In the genomic region with DNA sequence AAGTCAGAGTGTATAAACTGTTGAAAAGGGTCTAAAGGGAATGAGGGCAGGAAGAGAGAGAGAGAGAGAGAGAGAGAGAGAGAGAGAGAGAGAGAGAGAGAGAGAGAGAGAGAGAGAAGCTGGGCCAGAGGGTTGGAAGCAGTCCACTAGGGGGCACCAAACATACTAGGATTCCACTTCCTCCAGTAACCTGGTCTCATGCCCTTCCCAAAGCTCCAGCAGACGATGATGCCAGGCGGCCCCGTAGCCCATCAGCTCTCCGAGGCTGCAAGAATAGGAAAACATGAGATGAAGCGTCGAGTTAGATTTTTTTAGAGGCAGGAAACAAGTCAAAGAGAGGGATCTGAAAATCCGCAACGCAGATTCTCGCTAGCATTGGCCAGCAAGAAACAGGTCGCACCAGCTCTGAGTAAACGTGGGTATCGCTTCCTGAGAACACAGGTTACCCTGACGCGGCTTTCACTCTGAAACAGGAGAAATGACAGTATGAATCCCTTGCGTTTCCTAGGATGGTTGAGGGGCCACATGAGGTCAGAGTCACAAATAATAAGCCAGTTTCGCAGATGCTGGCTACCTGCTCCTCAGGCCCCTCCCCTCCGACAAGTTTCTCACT, we compare ENCODE assay signal across 8 mouse cellular contexts. TPM values are rescaled to one million over a fixed set of nuclear protein-coding genes. Genes with fewer than 3 reads are reported as not detected.
DNase-seq lines count a peak whose midpoint lies in the region; ATAC-seq and TF ChIP-seq lines count a peak whose summit lies in the region.

No protein-coding gene starts in this region.

- no peak overlapping the region for H3K4me3 ChIP-seq in E14TG2a.4 (replicated peaks; ENCODE audit: low read length)
- H3K4me3 ChIP-seq in forebrain, embryonic 11.5 days (ENCODE audit: low read depth, low read length) = peak overlapping the region; percentile 12; the same call in 1 of the 2 replicates
- H3K4me3 ChIP-seq in heart, embryonic 16.5 days (ENCODE audit: low read length) = peak overlapping the region; percentile 45
- no peak overlapping the region for H3K4me3 ChIP-seq in liver, embryonic 11.5 days (ENCODE audit: low read depth, low read length)
- peak overlapping the region; percentile 36 for H3K4me3 ChIP-seq in testis, adult 2 months (ENCODE audit: control insufficient read depth, low read depth, low read length)

- WGBS in forebrain, embryonic 11.5 days = 25% methylated on average over 17 of the region's 17 CpGs
- 19% methylated on average over 17 of the region's 17 CpGs for WGBS in heart, embryonic 16.5 days
- WGBS in liver, embryonic 11.5 days = 19% methylated on average over 17 of the region's 17 CpGs

- peak; percentile 46 for DNase-seq in c-Kit-positive CD71-negative TER-119-negative erythroid progenitor cells, embryonic 14.5 days (ENCODE audit: low read depth)
- DNase-seq in forebrain, embryonic 11.5 days (ENCODE audit: low spot score) = peak; percentile 87
- DNase-seq in kidney, postnatal 14 days = peak; percentile 83
- peak; percentile 56 for DNase-seq in liver, embryonic 11.5 days (ENCODE audit: low spot score)
- DNase-seq in naive thymus-derived CD4-positive, alpha-beta T cell, adult 2 months (ENCODE audit: low read depth) = peak; percentile 69

- ATAC-seq in forebrain, embryonic 11.5 days (replicated peaks; ENCODE audit: low FRiP score) = no peak
- ATAC-seq in heart, embryonic 16.5 days (replicated peaks; ENCODE audit: extremely low read depth, insufficient read depth, low FRiP score) = no peak
- no peak for ATAC-seq in liver, embryonic 11.5 days (replicated peaks; ENCODE audit: low FRiP score)

- TF ChIP-seq POLR2A in testis, adult 2 months (IDR thresholded peaks at IDR 0.05; ENCODE audit: control insufficient read depth, low read depth, low read length) = no peak

- peak overlapping the region; percentile 25 for H3K9ac ChIP-seq in forebrain, embryonic 11.5 days (ENCODE audit: low read length)
- peak overlapping the region; percentile 54 for H3K9ac ChIP-seq in heart, embryonic 16.5 days (ENCODE audit: low read length)
- H3K9ac ChIP-seq in liver, embryonic 11.5 days (ENCODE audit: low read depth, low read length) = no peak overlapping the region

- H3K4me1 ChIP-seq in E14TG2a.4 (replicated peaks; ENCODE audit: low read depth, low read length) = peaks cover 7% of the 10 kb centered on the region; the same call in 1 of the 2 replicates
- no peaks in the 10 kb centered on the region for H3K4me1 ChIP-seq in forebrain, embryonic 11.5 days (replicated peaks; ENCODE audit: control insufficient read depth, insufficient read depth, low read length)
- peaks cover 3% of the 10 kb centered on the region; the same call in 1 of the 2 replicates for H3K4me1 ChIP-seq in heart, embryonic 16.5 days (ENCODE audit: control insufficient read depth, insufficient read depth, low read length)
- H3K4me1 ChIP-seq in liver, embryonic 11.5 days (replicated peaks; ENCODE audit: control insufficient read depth, insufficient read depth, low read length) = no peaks in the 10 kb centered on the region; the same call in 1 of the 2 replicates
- peaks cover 16% of the 10 kb centered on the region for H3K4me1 ChIP-seq in testis, adult 2 months (ENCODE audit: control insufficient read depth, insufficient read depth, low read length)

- peak overlapping the region; percentile 50 for H3K4me2 ChIP-seq in forebrain, embryonic 11.5 days (ENCODE audit: low read depth, low read length, severe bottlenecking)
- peak overlapping the region; percentile 73 for H3K4me2 ChIP-seq in heart, embryonic 16.5 days (ENCODE audit: low read depth, low read length)
- H3K4me2 ChIP-seq in liver, embryonic 11.5 days = peak overlapping the region; percentile 58

- TF ChIP-seq CTCF in E14TG2a.4 (conservative IDR thresholded peaks at IDR 0.05; ENCODE audit: low read length) = peak; percentile 37
- TF ChIP-seq CTCF in testis, adult 2 months (IDR thresholded peaks at IDR 0.05; ENCODE audit: control insufficient read depth, insufficient read depth, insufficient replicate concordance, low read depth, low read length) = peak; percentile 53; the same call in 1 of the 2 replicates

- H3K36me3 ChIP-seq in E14TG2a.4 (ENCODE audit: insufficient read depth, low read length) = no peaks in the 10 kb centered on the region
- H3K36me3 ChIP-seq in forebrain, embryonic 11.5 days (ENCODE audit: control insufficient read depth, insufficient read depth, low read length) = no peaks in the 10 kb centered on the region
- H3K36me3 ChIP-seq in heart, embryonic 16.5 days (ENCODE audit: control insufficient read depth, insufficient read depth) = no peaks in the 10 kb centered on the region
- no peaks in the 10 kb centered on the region for H3K36me3 ChIP-seq in liver, embryonic 11.5 days (ENCODE audit: control insufficient read depth, insufficient read depth, low read length)
- H3K36me3 ChIP-seq in testis, adult 2 months (ENCODE audit: control insufficient read depth, insufficient read depth, low read length) = no peaks in the 10 kb centered on the region

- no peaks in the 10 kb centered on the region for H3K9me3 ChIP-seq in E14TG2a.4 (ENCODE audit: low read length)
- no peaks in the 10 kb centered on the region for H3K9me3 ChIP-seq in forebrain, embryonic 11.5 days (ENCODE audit: control insufficient read depth, low read length)
- H3K9me3 ChIP-seq in heart, embryonic 16.5 days (replicated peaks; ENCODE audit: control insufficient read depth, low read length) = no peaks in the 10 kb centered on the region
- no peaks in the 10 kb centered on the region for H3K9me3 ChIP-seq in liver, embryonic 11.5 days (ENCODE audit: control insufficient read depth, low read length)

- H3K27ac ChIP-seq in forebrain, embryonic 11.5 days (ENCODE audit: low read depth, low read length) = no peak overlapping the region
- no peak overlapping the region for H3K27ac ChIP-seq in heart, embryonic 16.5 days (ENCODE audit: low read length)
- H3K27ac ChIP-seq in liver, embryonic 11.5 days (ENCODE audit: low read depth, low read length) = no peak overlapping the region
- no peak overlapping the region for H3K27ac ChIP-seq in testis, adult 2 months (ENCODE audit: control insufficient read depth, insufficient read depth, low read depth, low read length)

- H3K27me3 ChIP-seq in E14TG2a.4 (ENCODE audit: insufficient read depth, low read length) = peaks cover 21% of the 10 kb centered on the region
- no peaks in the 10 kb centered on the region for H3K27me3 ChIP-seq in forebrain, embryonic 11.5 days (ENCODE audit: control insufficient read depth, insufficient read depth, low read length)
- H3K27me3 ChIP-seq in heart, embryonic 16.5 days (ENCODE audit: control insufficient read depth, insufficient read depth, low read length) = no peaks in the 10 kb centered on the region
- no peaks in the 10 kb centered on the region for H3K27me3 ChIP-seq in liver, embryonic 11.5 days (replicated peaks; ENCODE audit: control insufficient read depth, insufficient read depth, low read length)
- no peaks in the 10 kb centered on the region for H3K27me3 ChIP-seq in testis, adult 2 months (ENCODE audit: control insufficient read depth, insufficient read depth, low read length)

RNA-seq across cellular contexts. Expression of a gene that starts 10.6 kb away (rescaled TPM):
- not detected in 2 replicates for polyA plus RNA-seq in forebrain, embryonic 11.5 days (2014; fragmentation: Nextera tagmentation; extraction: Ambion mirVana)
- polyA plus RNA-seq in heart, embryonic 16.5 days (2015; fragmentation: Nextera tagmentation; extraction: Ambion mirVana) = 0.17 and 0.39 TPM in 2 replicates
- polyA plus RNA-seq in liver, embryonic 11.5 days (2014; fragmentation: Nextera tagmentation; extraction: Ambion mirVana) = not detected in 2 replicates
- polyA plus RNA-seq in testis, adult 2 months (2012; rRNA removed) = 7.9 and 9.2 TPM in 2 replicates

RNA-seq across cellular contexts. Expression of a gene that starts 20.3 kb away (rescaled TPM):
- polyA plus RNA-seq in forebrain, embryonic 11.5 days (2014; fragmentation: Nextera tagmentation; extraction: Ambion mirVana) = 0.51 and 0.87 TPM in 2 replicates
- polyA plus RNA-seq in heart, embryonic 16.5 days (2015; fragmentation: Nextera tagmentation; extraction: Ambion mirVana) = 1.1 and 1.5 TPM in 2 replicates
- 0.26 and 0.56 TPM in 2 replicates for polyA plus RNA-seq in liver, embryonic 11.5 days (2014; fragmentation: Nextera tagmentation; extraction: Ambion mirVana)
- polyA plus RNA-seq in testis, adult 2 months (2012; rRNA removed) = 79.1 and 87.0 TPM in 2 replicates

Comparison
In these comparisons a context has a peak if more than half of its experiments do, and no peak if none do; other contexts are left out.
1. H3K4me3 ChIP-seq: peak in forebrain, embryonic 11.5 days (single experiment), heart, embryonic 16.5 days (single experiment) and testis, adult 2 months (single experiment); none in E14TG2a.4 (single experiment) and liver, embryonic 11.5 days (single experiment).
2. RNA of a gene that starts 20.3 kb away (polyA plus RNA-seq): 79.1 to 87.0 TPM in testis, adult 2 months; 1.1 to 1.5 TPM in heart, embryonic 16.5 days, 0.26 to 0.56 TPM in liver, embryonic 11.5 days and 0.51 to 0.87 TPM in forebrain, embryonic 11.5 days; every median in the first group is over 10 times any median in the second.
3. Peak in every context shown above with its lines, with median percentiles within 50 percentile points of each other: DNase-seq and H3K4me2 ChIP-seq.